Mouse (Mus musculus) kidney, adult 2 months (tissue): Measurements from ENCODE around the gene Rpl36. TPM values are rescaled to one million over a fixed set of nuclear protein-coding genes. Genes with fewer than 3 reads are reported as not detected.

ENCODE experiments used
- DNase-seq: peaks from one replicate; pipeline ENCODE4 v3.0.0; 2021
- H3K27ac ChIP-seq: fragments of 200-500 bp; 2 replicates; pipeline ENCODE4 v1.5.1; 2012; ENCODE audit warnings: low read depth, low read length, control low read depth, inconsistent platforms; ENCODE audit not compliant: insufficient read depth
- H3K27me3 ChIP-seq: fragments of 200-500 bp; replicated peaks from 2 replicates; pipeline ENCODE4 v1.6.1; 2012; ENCODE audit warnings: mild to moderate bottlenecking, moderate library complexity, low read length, inconsistent platforms; ENCODE audit not compliant: control insufficient read depth, insufficient read depth
- H3K36me3 ChIP-seq: fragments of 200-500 bp; 2 replicates; pipeline ENCODE4 v1.6.1; 2012; ENCODE audit warnings: mild to moderate bottlenecking, moderate library complexity, low read length, inconsistent platforms; ENCODE audit not compliant: control insufficient read depth, insufficient read depth
- H3K4me1 ChIP-seq: fragments of 200-500 bp; 2 replicates; pipeline ENCODE4 v1.6.1; 2011; ENCODE audit warnings: low read length; ENCODE audit not compliant: control insufficient read depth, insufficient read depth
- H3K4me3 ChIP-seq: fragments of 200-500 bp; 2 replicates; pipeline ENCODE4 v1.5.1; 2011; ENCODE audit warnings: mild to moderate bottlenecking, low read depth, low read length, control low read depth; ENCODE audit not compliant: insufficient read depth
- CTCF ChIP-seq: fragments of 200-500 bp; conservative IDR thresholded peaks from 2 replicates; pipeline ENCODE4 v1.5.1; 2011; ENCODE audit warnings: low read depth, mild to moderate bottlenecking, control low read depth, low read length, moderate library complexity, mixed read lengths; ENCODE audit not compliant: insufficient read depth, insufficient read length
- POLR2A ChIP-seq: fragments of 200-500 bp; IDR thresholded peaks from one replicate; pipeline ENCODE4 v1.6.1; 2011; ENCODE audit warnings: low read depth, low read length, control low read depth
- WGBS: fragments of 180-500 bp; shearing (Covaris S2); methylation state at CpG from one replicate; pipeline ENCODE4 v1.1.7; 2018; 5-methylcytosine and 5-hydroxymethylcytosine counted together
- polyA plus RNA-seq: library from polyadenylated mRNA; depleted of rRNA; stranded (reverse); fragments of >200 nt; gene quantifications from 2 replicates; pipeline ENCODE4 v1.2.3, GENCODE M21; 2012; rRNA removed

Rpl36 gene
- polyA plus RNA-seq, 1 experiment, result 1,975 TPM

DNA sequence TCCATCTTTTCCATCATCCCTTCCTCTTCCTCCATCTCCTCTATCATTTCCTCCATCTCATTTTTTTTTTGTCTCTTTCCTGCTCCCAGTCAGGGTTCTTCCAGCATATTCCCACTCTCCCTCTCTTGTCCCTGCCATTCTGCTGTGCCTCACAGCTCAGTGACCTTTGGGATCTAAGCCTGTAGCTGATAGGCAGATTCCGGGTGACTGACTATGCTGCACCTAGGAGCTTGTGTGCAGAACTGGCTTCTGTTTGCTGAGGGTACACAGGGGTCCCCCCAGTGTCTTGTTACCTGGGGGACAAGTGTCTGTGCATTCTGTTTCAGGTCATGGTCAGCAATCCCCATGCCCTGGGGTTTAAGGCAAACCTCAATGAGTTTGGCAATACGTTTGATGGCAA lies 41.6 kb downstream of the Rpl36 start:
- H3K27ac ChIP-seq, result no peak overlapping the region
- H3K4me1 ChIP-seq, result no peaks in the 10 kb centered on the region
- no peak for DNase-seq
- H3K27me3 ChIP-seq, result no peaks in the 10 kb centered on the region
- no peak overlapping the region for H3K4me3 ChIP-seq
- TF ChIP-seq POLR2A (no peak), CTCF (no peak)
- no peaks in the 10 kb centered on the region for H3K36me3 ChIP-seq
- 65% methylated on average over 2 of the region's 2 CpGs for WGBS

- Histone ChIP-seq H3K4me3 (no peak overlapping the region), H3K4me1 (no peaks in the 10 kb centered on the region), H3K27me3 (no peaks in the 10 kb centered on the region), H3K27ac (no peak overlapping the region), H3K36me3 (no peaks in the 10 kb centered on the region)
- TF ChIP-seq CTCF (no peak), POLR2A (no peak)
- 72% methylated on average over 3 of the region's 3 CpGs for WGBS
- no peak for DNase-seq
Measured at GRCm38 (mm10) chr17:56655311-56655710, 42.1 kb downstream of the Rpl36 start.

- TF ChIP-seq POLR2A (no peak), CTCF (no peak)
- Histone ChIP-seq H3K27ac (no peak overlapping the region), H3K36me3 (no peaks in the 10 kb centered on the region), H3K4me3 (no peak overlapping the region), H3K27me3 (no peaks in the 10 kb centered on the region), H3K4me1 (no peaks in the 10 kb centered on the region)
- WGBS, result 86% methylated on average over 6 of the region's 6 CpGs
- no peak for DNase-seq
Measured at GRCm38 (mm10) chr17:56656171-56656570, 43.0 kb downstream of the Rpl36 start.

DNA sequence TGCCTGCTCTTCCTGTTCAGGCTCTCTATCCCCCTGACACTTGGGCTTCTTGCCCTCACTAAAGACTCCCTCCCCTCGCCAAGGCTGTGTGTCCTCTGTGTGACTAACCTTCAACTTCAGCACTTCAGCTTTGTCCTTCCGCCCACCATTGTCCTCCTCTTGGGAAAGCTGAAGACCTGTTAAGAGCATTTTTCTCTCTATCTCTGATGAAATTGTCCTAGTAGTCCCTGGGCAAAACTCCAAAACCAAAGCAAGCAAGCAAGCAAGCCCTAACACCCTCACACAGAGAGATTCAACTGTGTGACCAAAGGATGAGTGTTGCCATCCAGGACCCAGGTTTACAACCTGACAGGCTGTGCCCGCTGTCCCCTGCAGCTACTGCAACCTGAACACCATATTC lies 50.4 kb downstream of the Rpl36 start:
- Histone ChIP-seq H3K27ac (no peak overlapping the region), H3K36me3 (no peaks in the 10 kb centered on the region), H3K4me3 (no peak overlapping the region), H3K27me3 (no peaks in the 10 kb centered on the region), H3K4me1 (no peaks in the 10 kb centered on the region)
- WGBS, result 65% methylated on average over 3 of the region's 3 CpGs
- no peak for TF ChIP-seq POLR2A
- no peak for TF ChIP-seq CTCF
- no peak for DNase-seq

Other genes starting within 250 kb of the Rpl36 start
- 38.8 and 48.0 TPM in 2 replicates for gene Ptprs, start 136.9 kb upstream of the Rpl36 start, polyA plus RNA-seq
- gene Znrf4, start 101.0 kb upstream of the Rpl36 start, polyA plus RNA-seq, result 0.17 and 0.52 TPM in 2 replicates
- gene Gm20219, start 59.0 kb upstream of the Rpl36 start, polyA plus RNA-seq, result 1.7 and 2.1 TPM in 2 replicates
- 68.4 and 77.1 TPM in 2 replicates for gene Safb2, start 28.8 kb upstream of the Rpl36 start, polyA plus RNA-seq
- gene Safb, start 28.6 kb upstream of the Rpl36 start, polyA plus RNA-seq, result 67.6 and 87.0 TPM in 2 replicates
- gene 2410015M20Rik, start 3.6 kb upstream of the Rpl36 start, polyA plus RNA-seq, result 440 and 549 TPM in 2 replicates
- gene Lonp1, start 13.5 kb downstream of the Rpl36 start, polyA plus RNA-seq, result 123 and 128 TPM in 2 replicates
- gene Catsperd, start 14.7 kb downstream of the Rpl36 start, polyA plus RNA-seq, result 0.97 and 1.5 TPM in 2 replicates
- 48.7 and 58.8 TPM in 2 replicates for gene Ranbp3, start 59.9 kb downstream of the Rpl36 start, polyA plus RNA-seq
- gene Ndufa11, start 104.4 kb downstream of the Rpl36 start, polyA plus RNA-seq, result 897 and 907 TPM in 2 replicates
- gene Vmac, start 104.6 kb downstream of the Rpl36 start, polyA plus RNA-seq, result 32.8 and 33.0 TPM in 2 replicates
- gene Nrtn, start 144.1 kb downstream of the Rpl36 start, polyA plus RNA-seq, result 19.2 and 27.1 TPM in 2 replicates
- 43.6 and 55.2 TPM in 2 replicates for gene Dus3l, start 151.3 kb downstream of the Rpl36 start, polyA plus RNA-seq
- 1.9 and 2.3 TPM in 2 replicates for gene Prr22, start 156.8 kb downstream of the Rpl36 start, polyA plus RNA-seq
- gene Rfx2, start 217.6 kb downstream of the Rpl36 start, polyA plus RNA-seq, result 4.8 and 6.2 TPM in 2 replicates